Mouse (Mus musculus) C2C12 (cell line): Measurements from ENCODE around the gene Axin1.

Experiments
- CTCF ChIP-seq: IDR thresholded peaks from one replicate; pipeline ENCODE4 v1.5.1; 2011; ENCODE audit not compliant: control insufficient read depth, insufficient read depth, insufficient read length
- FOSL1 ChIP-seq: IDR thresholded peaks from one replicate; pipeline ENCODE4 v1.8.0; 2011; ENCODE audit warnings: mild to moderate bottlenecking, low read length; ENCODE audit not compliant: poor library complexity, insufficient read depth, severe bottlenecking
- MAX ChIP-seq: IDR thresholded peaks from one replicate; pipeline ENCODE4 v1.6.1; 2011; ENCODE audit warnings: mild to moderate bottlenecking, control low read depth
- MYOD1 ChIP-seq: IDR thresholded peaks from one replicate; pipeline ENCODE4 v1.6.1; 2011; ENCODE audit warnings: low read depth; ENCODE audit not compliant: control insufficient read depth, insufficient read length
- MYOG ChIP-seq: IDR thresholded peaks from one replicate; pipeline ENCODE4 v1.6.1; 2011; ENCODE audit not compliant: control insufficient read depth, insufficient read length; ENCODE audit errors: extremely low read depth

DNA sequence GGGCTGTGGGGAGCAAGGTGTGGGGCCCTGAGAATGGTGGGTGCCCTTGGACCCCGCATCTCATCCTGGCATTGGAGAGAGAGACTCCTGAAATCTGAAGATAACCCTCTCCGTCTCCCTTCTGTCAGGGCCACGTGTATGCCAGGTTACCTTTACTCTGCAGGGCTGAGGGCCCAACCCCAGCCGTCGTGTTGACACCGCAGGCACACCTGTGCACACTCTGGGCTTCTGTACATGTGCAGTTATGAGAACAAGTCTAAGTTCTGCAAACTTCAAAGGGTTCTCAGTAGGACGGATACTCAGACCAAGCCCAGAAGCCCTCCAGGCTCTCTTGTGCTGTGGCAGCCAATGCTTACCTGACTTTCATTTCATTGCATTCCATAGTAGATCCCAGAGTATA, 73.8 kb downstream of the Axin1 start:
- TF ChIP-seq CTCF: no peak
- TF ChIP-seq MAX: no peak
- no peak for TF ChIP-seq MYOG
- TF ChIP-seq FOSL1: no peak
- no peak for TF ChIP-seq MYOD1
